Mouse (Mus musculus): Measurements from ENCODE around the gene Alg14. TPM values are rescaled to one million over a fixed set of nuclear protein-coding genes. Genes with fewer than 3 reads are reported as not detected.

Alg14 gene
- total RNA-seq, 2 experiments from 2014 or later = 20.8 to 22.2 TPM

GRCm38 (mm10) chr3:121351257-121351656 lies 59.7 kb downstream of the Alg14 start:
- intact Hi-C loops (cut with DNase I) = no loop called here
- DNase-seq (ENCODE audit: extremely low spot score in 1 of 2, low spot score in 2 of 2) = no peak

DNA sequence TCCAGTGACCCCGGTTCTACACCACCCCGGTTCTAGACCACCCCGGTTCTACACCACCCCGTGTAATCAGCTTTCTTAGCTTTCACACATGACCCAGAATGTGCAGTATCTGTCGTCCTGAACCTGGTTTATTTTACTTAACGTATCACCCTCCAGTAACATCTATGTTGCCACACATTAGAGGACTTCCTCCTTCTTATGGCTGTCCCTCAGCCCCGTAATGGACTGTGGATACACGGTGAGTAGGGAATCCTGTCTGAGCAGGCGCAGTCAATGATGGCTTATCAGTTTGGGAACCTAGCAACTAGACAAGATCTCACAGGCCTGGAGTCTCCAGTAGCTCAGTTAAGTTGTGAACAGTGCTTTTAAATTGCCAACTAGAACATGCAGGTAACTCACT lies 62.7 kb downstream of the Alg14 start:
- intact Hi-C loops (cut with DNase I) = no loop called here
- no peak for DNase-seq (ENCODE audit: extremely low spot score in 1 of 2, low spot score in 2 of 2)

DNA sequence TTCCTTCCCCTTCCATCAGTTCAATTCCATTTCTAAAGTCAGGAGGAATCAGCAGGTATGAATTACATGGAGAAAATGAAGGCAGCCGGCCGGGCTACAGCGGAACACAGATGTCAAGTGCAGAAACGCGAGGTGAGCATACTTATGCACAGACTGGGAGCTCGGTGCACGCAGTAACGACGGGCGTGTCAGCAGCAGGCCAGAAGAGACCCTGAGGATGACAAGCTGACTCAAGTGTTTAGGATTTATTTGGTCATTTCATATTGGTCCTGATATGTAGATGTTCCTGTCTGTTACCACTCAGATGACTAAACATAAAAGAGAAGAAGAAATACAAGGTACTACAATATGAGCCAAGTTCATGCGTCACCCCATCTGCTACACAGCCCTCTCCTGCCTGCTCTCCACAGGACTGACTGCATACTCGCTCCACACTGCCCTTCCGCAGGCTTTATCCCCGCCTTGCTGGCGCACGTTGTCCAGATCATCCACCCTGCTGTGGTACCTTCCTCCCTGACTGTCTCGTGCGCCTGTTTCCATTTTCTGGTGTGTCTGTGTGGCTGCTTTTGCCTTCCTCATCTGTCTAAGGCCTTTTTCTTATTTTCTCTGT lies 63.4 kb downstream of the Alg14 start:
- DNase-seq (ENCODE audit: extremely low spot score in 1 of 2, low spot score in 2 of 2) = no peak
- intact Hi-C loops (cut with DNase I) = no loop called here

GRCm38 (mm10) chr3:121355569-121355968 lies 64.0 kb downstream of the Alg14 start:
- intact Hi-C loops (cut with DNase I) = no loop called here
- DNase-seq (ENCODE audit: extremely low spot score in 1 of 2, low spot score in 2 of 2) = no peak

DNA sequence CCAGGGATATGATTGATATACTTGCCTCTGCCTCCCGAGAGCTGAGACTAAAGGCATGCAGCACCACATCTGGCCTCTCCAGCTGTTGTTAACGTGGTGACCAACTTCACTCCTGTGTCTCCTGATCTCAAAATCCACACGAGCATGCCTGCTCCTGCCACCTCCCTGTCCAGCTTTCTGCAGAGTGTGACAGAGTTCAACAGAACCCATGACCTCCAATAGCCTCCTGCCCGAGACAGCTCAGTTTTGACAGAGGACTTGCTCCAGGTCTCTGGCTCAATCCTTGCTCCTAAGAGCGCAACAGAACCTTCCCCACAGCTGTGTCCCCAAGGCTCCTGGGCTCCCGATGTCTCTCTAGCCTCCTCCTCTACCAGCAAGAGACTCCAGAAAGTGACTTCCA lies 64.5 kb downstream of the Alg14 start:
- DNase-seq (ENCODE audit: extremely low spot score in 1 of 2, low spot score in 2 of 2) = no peak
- intact Hi-C loops (cut with DNase I) = no loop called here

GRCm38 (mm10) chr3:121357030-121357429 lies 65.5 kb downstream of the Alg14 start:
- intact Hi-C loops (cut with DNase I) = no loop called here
- peak in 1 of 2 experiments; percentile 59 for DNase-seq (ENCODE audit: extremely low spot score in 1 of 2, low spot score in 2 of 2)

DNA sequence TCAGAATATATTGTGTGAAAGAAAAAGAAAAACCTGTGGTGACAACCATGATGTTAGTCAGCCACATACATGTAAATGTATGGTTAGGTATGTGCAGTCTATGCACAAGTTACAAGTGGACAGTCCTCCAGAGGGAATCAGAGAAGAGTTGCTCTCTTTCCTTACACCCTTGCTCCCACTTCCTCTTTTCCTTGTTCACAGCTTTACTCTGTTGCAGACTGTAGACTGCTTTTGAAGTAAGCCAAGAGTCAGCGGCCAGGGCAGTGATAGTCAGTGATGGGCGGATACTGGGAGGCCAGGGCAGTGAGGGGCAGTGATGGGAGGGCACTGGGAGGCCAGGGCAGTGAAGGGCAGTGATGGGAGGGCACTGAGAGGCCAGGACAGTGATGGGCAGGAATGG lies 66.7 kb downstream of the Alg14 start:
- intact Hi-C loops (cut with DNase I) = no loop called here
- DNase-seq (ENCODE audit: extremely low spot score in 1 of 2, low spot score in 2 of 2) = no peak

GRCm38 (mm10) chr3:121358850-121359249 lies 67.3 kb downstream of the Alg14 start:
- no peak for DNase-seq (ENCODE audit: extremely low spot score in 1 of 2, low spot score in 2 of 2)
- intact Hi-C loops (cut with DNase I) = no loop called here

GRCm38 (mm10) chr3:121359272-121359671 lies 67.7 kb downstream of the Alg14 start:
- intact Hi-C loops (cut with DNase I) = no loop called here
- DNase-seq (ENCODE audit: extremely low spot score in 1 of 2, low spot score in 2 of 2) = no peak

DNA sequence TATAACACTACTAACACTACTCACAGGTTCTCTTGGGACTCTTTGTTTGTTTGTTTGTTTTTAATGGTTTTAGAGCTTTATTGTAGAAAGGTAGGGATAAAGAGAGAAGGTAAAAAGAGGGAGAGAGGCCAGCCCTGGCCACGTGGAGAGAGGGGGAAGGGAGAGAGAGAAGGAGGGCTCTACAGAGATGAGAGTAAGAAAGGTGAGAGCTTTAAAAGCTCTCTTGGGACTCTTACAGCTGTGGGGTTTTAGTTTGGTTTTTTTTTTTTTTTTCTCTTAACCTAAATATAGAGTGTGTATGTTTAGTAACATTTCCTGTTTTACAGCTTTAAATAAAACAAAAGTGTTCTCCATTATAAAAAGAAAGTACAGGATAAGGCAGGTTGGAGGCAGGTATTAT lies 70.4 kb downstream of the Alg14 start:
- intact Hi-C loops (cut with DNase I) = no loop called here

DNA sequence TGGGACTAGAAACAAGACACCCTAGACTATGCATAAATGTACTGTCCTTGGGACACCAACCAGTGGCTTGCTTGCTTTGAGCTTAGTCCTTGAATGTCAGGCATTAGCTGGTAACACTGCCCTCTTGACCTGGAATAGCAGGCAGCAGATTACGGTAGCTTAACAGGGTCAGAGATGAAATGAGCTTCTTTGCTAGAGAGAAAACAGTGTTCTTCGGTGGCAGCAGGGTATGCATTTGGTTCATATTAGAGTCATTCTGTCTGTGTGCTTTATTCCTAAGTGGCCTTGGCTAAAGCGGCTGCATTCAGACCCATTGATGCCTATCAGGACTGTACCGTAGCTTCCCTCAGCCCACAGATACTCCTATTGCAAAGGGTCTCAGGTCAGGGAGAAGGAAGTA lies 72.8 kb downstream of the Alg14 start:
- intact Hi-C loops (cut with DNase I) = no loop called here
- DNase-seq (ENCODE audit: extremely low spot score in 1 of 2, low spot score in 2 of 2) = no peak

More for the DNA sequence above, 70.4 kb downstream of the Alg14 start:
- no peak for DNase-seq (ENCODE audit: extremely low spot score in 1 of 2, low spot score in 2 of 2)

- intact Hi-C loops (cut with DNase I) = no loop called here
- no peak for DNase-seq (ENCODE audit: extremely low spot score in 1 of 2, low spot score in 2 of 2)
Observed at GRCm38 (mm10) chr3:121365131-121365530, 73.6 kb downstream of the Alg14 start.

- DNase-seq (ENCODE audit: extremely low spot score in 1 of 2, low spot score in 2 of 2) = no peak
- intact Hi-C loops (cut with DNase I) = no loop called here
Observed at GRCm38 (mm10) chr3:121368616-121369015, 77.0 kb downstream of the Alg14 start.

- DNase-seq (ENCODE audit: extremely low spot score in 1 of 2, low spot score in 2 of 2) = peak in 1 of 2 experiments; percentile 50
- intact Hi-C loops (cut with DNase I) = no loop called here
Observed at GRCm38 (mm10) chr3:121369517-121369916, 77.9 kb downstream of the Alg14 start.

- intact Hi-C loops (cut with DNase I) = no loop called here
Observed at GRCm38 (mm10) chr3:121370301-121370700, 78.7 kb downstream of the Alg14 start.

DNA sequence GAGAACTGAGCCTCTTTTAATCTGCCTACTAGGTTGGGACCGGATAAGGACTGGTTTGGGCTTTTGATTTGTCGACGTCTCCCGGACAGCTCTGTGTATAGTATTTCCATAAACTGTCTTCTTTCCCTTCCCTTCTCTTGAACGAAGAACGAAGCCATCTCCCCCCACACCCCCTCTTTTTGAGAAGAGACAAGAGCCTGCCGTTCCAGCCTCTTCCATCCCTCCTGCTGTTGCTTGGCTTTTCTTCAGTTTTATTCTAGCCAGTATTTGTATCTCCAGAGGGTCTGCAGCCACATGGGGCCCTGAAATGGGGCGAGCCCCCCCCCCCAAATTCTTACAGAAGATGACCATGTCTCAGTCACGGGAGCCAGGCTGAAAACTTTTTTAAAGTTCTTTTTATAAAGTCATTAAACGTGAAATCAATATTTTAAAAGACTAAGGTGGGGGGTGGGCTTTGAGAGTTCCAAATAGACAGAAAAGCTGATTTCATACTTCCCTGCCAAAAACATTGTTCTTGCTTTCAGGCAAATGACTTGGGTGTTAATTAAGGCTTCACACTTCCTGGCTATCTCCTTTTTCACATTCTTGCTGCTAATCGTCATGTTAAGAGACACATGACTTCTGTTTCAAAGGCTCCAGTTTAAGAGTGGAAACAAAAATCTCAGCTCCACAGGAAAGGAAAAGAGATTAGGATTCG lies 79.4 kb downstream of the Alg14 start:
- DNase-seq (ENCODE audit: extremely low spot score in 1 of 2, low spot score in 2 of 2) = no peak
- intact Hi-C loops (cut with DNase I) = no loop called here

More at GRCm38 (mm10) chr3:121370301-121370700, 78.7 kb downstream of the Alg14 start:
- DNase-seq (ENCODE audit: extremely low spot score in 1 of 2, low spot score in 2 of 2) = no peak

- DNase-seq (ENCODE audit: extremely low spot score in 1 of 2, low spot score in 2 of 2) = no peak
- intact Hi-C loops (cut with DNase I) = no loop called here
Observed at GRCm38 (mm10) chr3:121371527-121372220, 80.1 kb downstream of the Alg14 start.

DNA sequence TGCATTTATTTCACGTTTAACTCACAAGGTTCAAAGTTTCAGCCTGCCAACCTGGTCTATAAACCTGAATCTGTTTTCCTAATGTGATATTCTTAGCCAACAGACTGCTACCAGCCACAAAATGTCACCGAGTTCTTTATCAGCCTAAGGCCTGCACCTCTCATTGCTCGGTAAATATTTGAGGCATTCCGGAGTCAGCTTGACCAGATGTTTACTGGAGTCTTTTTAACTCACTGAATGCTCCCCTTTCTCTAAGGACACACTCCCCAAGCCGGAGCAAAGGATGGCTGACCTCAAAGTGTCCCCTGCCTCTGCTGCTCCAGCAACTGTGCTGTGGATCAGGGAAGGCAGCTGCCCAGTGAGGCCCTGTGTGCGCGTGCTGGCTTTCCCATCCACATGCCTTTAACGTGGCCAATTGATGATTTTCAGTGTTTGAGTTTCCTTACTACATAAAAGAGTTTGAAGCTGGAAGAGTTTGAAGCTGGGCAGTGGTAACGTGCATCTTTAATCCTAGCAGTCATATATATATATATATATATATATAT lies 82.4 kb downstream of the Alg14 start:
- DNase-seq (ENCODE audit: extremely low spot score in 1 of 2, low spot score in 2 of 2) = no peak
- intact Hi-C loops (cut with DNase I) = no loop called here

- intact Hi-C loops (cut with DNase I) = no loop called here
- no peak for DNase-seq (ENCODE audit: extremely low spot score in 1 of 2, low spot score in 2 of 2)
Observed at GRCm38 (mm10) chr3:121375541-121376129, 84.1 kb downstream of the Alg14 start.

Measured in left cerebral cortex, postnatal 10 days (tissue).